Mouse (Mus musculus): ENCODE results near the gene Tdpoz3. TPM values are rescaled to one million over a fixed set of nuclear protein-coding genes. Genes with fewer than 3 reads are reported as not detected.
"Not testable (repeated sequence)": the region's sequence is repeated elsewhere in the genome, so short reads cannot be mapped to it uniquely, and the experiment has no call there.

The Tdpoz3 gene
- total RNA-seq (2014; rRNA removed; ENCODE audit: low replicate concordance) (not detected in 2 replicates), polyA plus RNA-seq (2015; fragmentation: Nextera tagmentation; extraction: Ambion mirVana) (not detected in 2 replicates)

DNA sequence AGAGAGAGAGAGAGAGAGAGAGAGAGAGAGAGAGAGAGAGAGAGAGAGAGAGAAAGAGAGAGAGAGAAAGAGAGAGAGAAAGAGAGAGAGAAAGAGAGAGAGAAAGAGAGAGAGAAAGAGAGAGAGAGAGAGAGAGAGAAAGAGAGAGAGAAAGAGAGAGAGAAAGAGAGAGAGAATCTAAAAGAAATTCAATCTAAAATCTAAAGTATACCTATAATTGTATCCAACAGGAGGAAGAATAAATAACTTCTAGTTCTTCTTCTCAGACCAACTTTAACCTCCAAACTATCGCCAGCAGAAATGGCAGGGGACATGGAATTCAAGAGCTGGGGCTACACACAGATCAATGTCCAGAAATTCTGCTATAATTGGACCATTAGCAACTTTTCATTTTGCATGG lies at the start of gene Tdpoz3:
TSS of gene Tdpoz3 (plus strand) at position 301 of the 400 bp plus-strand sequence.
- H3K9me3 ChIP-seq (replicated peaks; ENCODE audit: control insufficient read depth, low read length); ATAC-seq (ENCODE audit: insufficient read depth, low read depth); H3K4me2 ChIP-seq (ENCODE audit: low read depth, low read length); DNase-seq (ENCODE audit: low spot score); H3K9ac ChIP-seq (replicated peaks; ENCODE audit: low read depth, low read length); H3K27ac ChIP-seq (ENCODE audit: low read depth); H3K4me3 ChIP-seq (ENCODE audit: low read depth, low read length); H3K4me1 ChIP-seq (ENCODE audit: control insufficient read depth, insufficient read depth); H3K36me3 ChIP-seq (replicated peaks; ENCODE audit: control insufficient read depth, insufficient read depth, low read length); H3K27me3 ChIP-seq (ENCODE audit: control insufficient read depth, insufficient read depth, low read length): not testable (repeated sequence)
- WGBS, result 56% methylated on average over 1 of the region's 1 CpGs

- not testable (repeated sequence) for H3K4me1 ChIP-seq (ENCODE audit: control insufficient read depth, insufficient read depth); H3K36me3 ChIP-seq (replicated peaks; ENCODE audit: control insufficient read depth, insufficient read depth, low read length); H3K9ac ChIP-seq (replicated peaks; ENCODE audit: low read depth, low read length); DNase-seq (ENCODE audit: low spot score); H3K27me3 ChIP-seq (ENCODE audit: control insufficient read depth, insufficient read depth, low read length); H3K4me3 ChIP-seq (ENCODE audit: low read depth, low read length); ATAC-seq (ENCODE audit: insufficient read depth, low read depth); H3K9me3 ChIP-seq (replicated peaks; ENCODE audit: control insufficient read depth, low read length); H3K4me2 ChIP-seq (ENCODE audit: low read depth, low read length); H3K27ac ChIP-seq (ENCODE audit: low read depth)
Measured at GRCm38 (mm10) chr3:93796098-93796497, 29.7 kb upstream of the Tdpoz3 start, which contains the start of gene Tdpoz4. Gene Tdpoz4, plus strand, starts transcription at chr3:93796398.

- not testable (repeated sequence) for DNase-seq (ENCODE audit: low spot score); H3K27me3 ChIP-seq (ENCODE audit: control insufficient read depth, insufficient read depth, low read length)
Measured at GRCm38 (mm10) chr3:93813341-93813740, 12.5 kb upstream of the Tdpoz3 start.

GRCm38 (mm10) chr3:93858957-93859356 lies 33.1 kb downstream of the Tdpoz3 start:
- H3K4me1 ChIP-seq (ENCODE audit: control insufficient read depth, insufficient read depth); H3K9me3 ChIP-seq (replicated peaks; ENCODE audit: control insufficient read depth, low read length); H3K27ac ChIP-seq (ENCODE audit: low read depth); ATAC-seq (ENCODE audit: insufficient read depth, low read depth); H3K36me3 ChIP-seq (replicated peaks; ENCODE audit: control insufficient read depth, insufficient read depth, low read length); H3K9ac ChIP-seq (replicated peaks; ENCODE audit: low read depth, low read length); DNase-seq (ENCODE audit: low spot score); H3K27me3 ChIP-seq (ENCODE audit: control insufficient read depth, insufficient read depth, low read length); H3K4me2 ChIP-seq (ENCODE audit: low read depth, low read length); H3K4me3 ChIP-seq (ENCODE audit: low read depth, low read length): not testable (repeated sequence)
- WGBS, result 70% methylated on average over 8 of the region's 8 CpGs

More at GRCm38 (mm10) chr3:93813341-93813740, 12.5 kb upstream of the Tdpoz3 start:
- H3K4me3 ChIP-seq (ENCODE audit: low read depth, low read length); H3K9ac ChIP-seq (replicated peaks; ENCODE audit: low read depth, low read length); ATAC-seq (ENCODE audit: insufficient read depth, low read depth); H3K4me2 ChIP-seq (ENCODE audit: low read depth, low read length); H3K9me3 ChIP-seq (replicated peaks; ENCODE audit: control insufficient read depth, low read length); H3K36me3 ChIP-seq (replicated peaks; ENCODE audit: control insufficient read depth, insufficient read depth, low read length); H3K4me1 ChIP-seq (ENCODE audit: control insufficient read depth, insufficient read depth); H3K27ac ChIP-seq (ENCODE audit: low read depth): not testable (repeated sequence)

GRCm38 (mm10) chr3:93870635-93871034 lies 44.8 kb downstream of the Tdpoz3 start:
- DNase-seq (ENCODE audit: low spot score); H3K36me3 ChIP-seq (replicated peaks; ENCODE audit: control insufficient read depth, insufficient read depth, low read length); H3K4me1 ChIP-seq (ENCODE audit: control insufficient read depth, insufficient read depth); H3K4me3 ChIP-seq (ENCODE audit: low read depth, low read length); H3K4me2 ChIP-seq (ENCODE audit: low read depth, low read length); H3K27me3 ChIP-seq (ENCODE audit: control insufficient read depth, insufficient read depth, low read length); H3K9me3 ChIP-seq (replicated peaks; ENCODE audit: control insufficient read depth, low read length); H3K9ac ChIP-seq (replicated peaks; ENCODE audit: low read depth, low read length); H3K27ac ChIP-seq (ENCODE audit: low read depth); ATAC-seq (ENCODE audit: insufficient read depth, low read depth): not testable (repeated sequence)
- WGBS, result 74% methylated on average over 8 of the region's 8 CpGs

Other genes starting within 250 kb of the Tdpoz3 start
- gene Tdpoz2, start 173.3 kb upstream of the Tdpoz3 start, total RNA-seq (2014; rRNA removed; ENCODE audit: low replicate concordance), result not detected in 2 replicates
- not detected in 2 replicates for gene Tdpoz2, start 173.3 kb upstream of the Tdpoz3 start, polyA plus RNA-seq (2015; fragmentation: Nextera tagmentation; extraction: Ambion mirVana)
- not detected in 2 replicates for gene Tdpoz1, start 149.7 kb upstream of the Tdpoz3 start, total RNA-seq (2014; rRNA removed; ENCODE audit: low replicate concordance)
- not detected in 2 replicates for gene Tdpoz1, start 149.7 kb upstream of the Tdpoz3 start, polyA plus RNA-seq (2015; fragmentation: Nextera tagmentation; extraction: Ambion mirVana)
- not detected in 2 replicates for gene Gm37596, start 132.9 kb upstream of the Tdpoz3 start, total RNA-seq (2014; rRNA removed; ENCODE audit: low replicate concordance)
- not detected in 2 replicates for gene Gm37596, start 132.9 kb upstream of the Tdpoz3 start, polyA plus RNA-seq (2015; fragmentation: Nextera tagmentation; extraction: Ambion mirVana)
- gene Gm5773, start 53.0 kb upstream of the Tdpoz3 start, total RNA-seq (2014; rRNA removed; ENCODE audit: low replicate concordance), result not detected in 2 replicates
- not detected in 2 replicates for gene Gm5773, start 53.0 kb upstream of the Tdpoz3 start, polyA plus RNA-seq (2015; fragmentation: Nextera tagmentation; extraction: Ambion mirVana)
- not detected in 2 replicates for gene Tdpoz4, start 29.6 kb upstream of the Tdpoz3 start, total RNA-seq (2014; rRNA removed; ENCODE audit: low replicate concordance)
- not detected in 2 replicates for gene Tdpoz4, start 29.6 kb upstream of the Tdpoz3 start, polyA plus RNA-seq (2015; fragmentation: Nextera tagmentation; extraction: Ambion mirVana)
- not detected in 2 replicates for gene Gm9117, start 117.5 kb downstream of the Tdpoz3 start, total RNA-seq (2014; rRNA removed; ENCODE audit: low replicate concordance)
- not detected in 2 replicates for gene Gm9117, start 117.5 kb downstream of the Tdpoz3 start, polyA plus RNA-seq (2015; fragmentation: Nextera tagmentation; extraction: Ambion mirVana)
- not detected in 2 replicates for gene Tdpoz5, start 135.3 kb downstream of the Tdpoz3 start, total RNA-seq (2014; rRNA removed; ENCODE audit: low replicate concordance)
- not detected in 2 replicates for gene Tdpoz5, start 135.3 kb downstream of the Tdpoz3 start, polyA plus RNA-seq (2015; fragmentation: Nextera tagmentation; extraction: Ambion mirVana)
- gene Gm9125, start 228.9 kb downstream of the Tdpoz3 start, total RNA-seq (2014; rRNA removed; ENCODE audit: low replicate concordance), result not detected in 2 replicates
- gene Gm9125, start 228.9 kb downstream of the Tdpoz3 start, polyA plus RNA-seq (2015; fragmentation: Nextera tagmentation; extraction: Ambion mirVana), result not detected in 2 replicates
- gene Gm10697, start 246.6 kb downstream of the Tdpoz3 start, total RNA-seq (2014; rRNA removed; ENCODE audit: low replicate concordance), result not detected in 2 replicates
- not detected in 2 replicates for gene Gm10697, start 246.6 kb downstream of the Tdpoz3 start, polyA plus RNA-seq (2015; fragmentation: Nextera tagmentation; extraction: Ambion mirVana)

Measured in heart, postnatal 0 days (tissue).